Mouse (Mus musculus) midbrain, embryonic 16.5 days (tissue): ENCODE results near the gene Mpg. TPM values are rescaled to one million over a fixed set of nuclear protein-coding genes. Genes with fewer than 3 reads are reported as not detected.

ENCODE experiments used
- ATAC-seq: fragments of 200-750 bp; cut with Nextera tagmentation; 2 replicates; pipeline ENCODE4 v1.8.0; 2017; ENCODE audit warnings: moderate TSS enrichment
- H3K27ac ChIP-seq: fragments of 300-500 bp; sonication (generic); 2 replicates; pipeline ENCODE4 v1.5.1; 2014; ENCODE audit warnings: mild to moderate bottlenecking, low read length, mixed read lengths
- H3K27me3 ChIP-seq: fragments of 300-500 bp; sonication (generic); 2 replicates; pipeline ENCODE4 v1.6.1; 2014; ENCODE audit warnings: low read depth, low read length, mixed read lengths; ENCODE audit not compliant: control insufficient read depth, insufficient read depth
- H3K36me3 ChIP-seq: fragments of 300-500 bp; sonication (generic); 2 replicates; pipeline ENCODE4 v1.6.1; 2014; ENCODE audit warnings: mild to moderate bottlenecking, low read length, moderate library complexity, mixed read lengths; ENCODE audit not compliant: control insufficient read depth, insufficient read depth
- H3K4me1 ChIP-seq: fragments of 300-500 bp; sonication (generic); 2 replicates; pipeline ENCODE4 v1.6.1; 2014; ENCODE audit warnings: mild to moderate bottlenecking, low read length, mixed read lengths; ENCODE audit not compliant: control insufficient read depth, insufficient read depth
- H3K4me2 ChIP-seq: fragments of 300-500 bp; sonication (generic); 2 replicates; pipeline ENCODE4 v1.6.1; 2014; ENCODE audit warnings: mild to moderate bottlenecking, low read length, mixed read lengths
- H3K4me3 ChIP-seq: fragments of 300-500 bp; sonication (generic); 2 replicates; pipeline ENCODE4 v1.5.1; 2014; ENCODE audit warnings: low read depth, mild to moderate bottlenecking, low read length, moderate library complexity, mixed read lengths
- H3K9ac ChIP-seq: fragments of 300-500 bp; sonication (generic); 2 replicates; pipeline ENCODE4 v1.6.1; 2014; ENCODE audit warnings: low read depth, low read length, mixed read lengths
- H3K9me3 ChIP-seq: fragments of 300-500 bp; sonication (generic); replicated peaks from 2 replicates; pipeline ENCODE4 v1.6.1; 2014; ENCODE audit warnings: mild to moderate bottlenecking, low read length, mixed read lengths; ENCODE audit not compliant: control insufficient read depth, poor library complexity, severe bottlenecking
- WGBS: fragments of 180-500 bp; shearing (Covaris S2); extraction: QIAGEN DNeasy Blood & Tissue Kit; methylation state at CpG from one replicate; pipeline ENCODE4 v1.1.7; 2014; 5-methylcytosine and 5-hydroxymethylcytosine counted together
- polyA plus RNA-seq: library from polyadenylated mRNA; unstranded; fragments of >200 nt; fragmentation: Nextera tagmentation; extraction: Ambion mirVana; gene quantifications from 2 replicates; pipeline ENCODE4 v1.2.1, GENCODE M21; 2015

Gene Mpg
- polyA plus RNA-seq, 1 experiment from 2014 or later, result 41.7 TPM

DNA sequence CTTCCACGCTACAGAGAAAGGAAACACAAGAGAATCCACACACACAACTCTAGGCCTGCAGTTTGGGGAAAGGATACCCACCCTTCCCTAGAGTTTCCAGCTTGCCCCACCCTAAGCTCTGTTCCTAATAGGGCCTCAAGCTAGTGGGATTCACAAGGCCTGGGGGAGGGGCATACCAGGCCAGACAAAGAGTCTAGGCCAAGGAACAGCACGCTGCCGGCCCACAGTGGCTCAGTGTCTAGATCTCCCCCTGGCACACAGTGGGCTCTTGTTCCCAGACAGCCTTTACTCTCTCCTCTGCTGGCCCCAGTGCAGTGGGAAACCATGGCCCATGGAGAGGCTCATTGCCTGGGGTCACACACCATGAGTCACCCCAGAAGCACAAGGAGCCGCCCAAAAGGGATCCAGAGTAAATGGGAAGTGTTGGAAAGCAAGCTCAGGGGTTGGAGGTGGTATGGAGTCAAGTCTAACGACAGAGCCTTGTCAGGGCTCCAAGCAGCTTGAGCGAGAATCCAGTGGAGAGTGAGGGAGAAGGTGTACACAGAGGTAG is 7.7 kb upstream of the Mpg start:
- Histone ChIP-seq H3K4me3 (no peak overlapping the region), H3K27ac (no peak overlapping the region), H3K4me1 (peaks cover 14% of the 10 kb centered on the region; the same call in 1 of the 2 replicates), H3K36me3 (no peaks in the 10 kb centered on the region), H3K27me3 (peaks cover 21% of the 10 kb centered on the region), H3K9me3 (no peaks in the 10 kb centered on the region), H3K4me2 (no peak overlapping the region), H3K9ac (0 out of 2 replicates have a peak overlapping the region, but pooled peaks have one; percentile 34)
- no peak for ATAC-seq
- 51% methylated on average over 6 of the region's 6 CpGs for WGBS

DNA sequence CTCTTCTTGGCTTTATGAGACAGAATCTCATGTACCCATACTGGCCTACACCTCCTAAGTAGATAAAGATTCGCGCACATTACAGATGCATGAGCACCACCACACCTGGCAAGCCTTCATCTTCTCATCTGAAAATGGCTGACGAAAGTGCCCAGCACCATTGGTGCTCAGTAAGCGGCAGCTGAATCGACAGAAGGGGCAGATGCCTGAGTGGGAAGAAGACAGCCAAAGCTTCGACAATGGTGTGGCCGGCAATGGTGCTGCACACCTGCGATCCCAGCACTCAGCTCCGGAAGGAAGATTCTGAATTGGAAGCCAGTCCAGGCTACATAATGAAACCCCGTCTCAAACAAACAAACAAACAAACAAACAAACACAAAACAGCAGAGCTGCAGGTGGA is 7.0 kb upstream of the Mpg start:
- Histone ChIP-seq H3K27ac (no peak overlapping the region), H3K4me1 (peaks cover 14% of the 10 kb centered on the region; the same call in 1 of the 2 replicates), H3K4me2 (no peak overlapping the region), H3K9me3 (no peaks in the 10 kb centered on the region), H3K4me3 (no peak overlapping the region), H3K36me3 (no peaks in the 10 kb centered on the region), H3K9ac (no peak overlapping the region), H3K27me3 (peaks cover 27% of the 10 kb centered on the region)
- ATAC-seq, result no peak
- 90% methylated on average over 10 of the region's 10 CpGs for WGBS

DNA sequence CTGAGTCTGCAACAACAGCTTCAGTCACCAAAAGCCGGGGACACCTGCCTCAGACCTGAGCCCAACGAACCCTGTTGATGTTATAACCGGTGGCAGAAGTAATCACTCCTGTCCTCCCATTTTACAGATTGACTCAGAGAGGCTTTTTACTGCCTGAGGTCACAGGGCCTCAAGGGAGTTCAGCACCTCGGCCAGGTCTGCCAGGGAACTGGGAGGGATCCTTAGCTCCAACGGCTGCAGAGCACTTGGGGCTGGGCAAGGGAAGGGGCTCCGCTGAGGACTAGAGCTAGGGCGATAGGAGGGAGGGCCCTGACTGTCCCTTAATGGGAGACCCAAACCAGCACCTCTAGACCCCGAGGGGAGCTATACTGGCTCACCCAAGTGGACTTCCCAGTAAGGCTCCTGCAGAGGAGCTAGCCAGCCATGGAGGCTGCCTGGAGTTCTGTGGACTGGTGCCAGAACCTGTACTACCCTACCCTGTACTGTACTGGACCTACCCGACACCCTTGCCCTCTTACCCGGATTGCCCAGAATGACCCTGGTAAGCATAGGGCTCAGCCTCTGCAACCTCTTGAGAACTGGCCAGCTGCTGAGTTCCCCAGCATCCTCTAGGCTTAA is 5.6 kb upstream of the Mpg start:
- ATAC-seq, result peak; percentile 9; the same call in 1 of the 2 replicates
- Histone ChIP-seq H3K36me3 (no peaks in the 10 kb centered on the region), H3K9me3 (no peaks in the 10 kb centered on the region), H3K4me2 (peak overlapping the region; percentile 94), H3K27me3 (peaks cover 27% of the 10 kb centered on the region), H3K4me3 (peak overlapping the region; percentile 65), H3K9ac (peak overlapping the region; percentile 69; the same call in 1 of the 2 replicates), H3K4me1 (peaks cover 14% of the 10 kb centered on the region; the same call in 1 of the 2 replicates), H3K27ac (no peak overlapping the region; the same call in 1 of the 2 replicates)
- WGBS, result 39% methylated on average over 10 of the region's 10 CpGs

DNA sequence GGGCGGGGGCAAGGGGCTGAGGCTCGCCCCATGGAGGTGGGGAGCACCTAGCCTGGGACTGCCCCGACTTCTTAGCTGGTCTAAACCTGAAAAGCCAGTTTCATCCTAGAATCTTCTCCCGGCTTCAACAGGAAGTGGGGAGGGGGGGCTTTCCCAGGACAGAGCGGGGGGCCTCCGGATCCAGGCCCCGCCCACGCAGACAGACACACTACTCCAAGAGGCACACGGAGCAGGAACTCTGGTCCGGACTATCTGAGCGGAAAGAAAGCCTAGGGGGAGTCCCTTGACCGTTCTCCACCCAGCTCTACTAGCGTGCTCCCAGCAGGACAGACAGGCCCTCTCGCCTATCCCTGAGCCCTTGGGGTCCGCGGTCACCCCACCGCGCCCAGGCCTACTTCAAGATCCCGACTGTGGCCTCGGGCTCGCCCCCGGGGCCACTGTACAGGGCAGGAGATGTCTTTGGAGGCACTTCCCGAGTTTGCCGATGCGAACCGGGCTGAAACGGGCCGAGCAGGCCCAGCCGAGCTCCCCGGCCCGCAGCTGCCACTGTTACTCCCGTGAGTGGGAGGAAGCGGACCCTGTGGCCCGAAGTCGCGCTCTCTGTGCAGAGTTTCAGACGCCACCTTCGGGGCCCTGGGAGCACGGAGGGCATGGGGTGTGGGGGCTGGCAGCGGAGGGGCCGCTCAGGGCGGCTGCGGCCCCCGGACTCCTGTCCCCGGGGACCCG is 4.9 kb upstream of the Mpg start:
- Histone ChIP-seq H3K36me3 (no peaks in the 10 kb centered on the region), H3K9ac (peak overlapping the region; percentile 69), H3K4me2 (peak overlapping the region; percentile 94), H3K27me3 (peaks cover 27% of the 10 kb centered on the region), H3K9me3 (no peaks in the 10 kb centered on the region), H3K27ac (peak overlapping the region; percentile 51), H3K4me1 (peaks cover 14% of the 10 kb centered on the region; the same call in 1 of the 2 replicates), H3K4me3 (peak overlapping the region; percentile 65)
- WGBS, result under 1% methylated on average over 35 of the region's 46 CpGs
- ATAC-seq, result peak; percentile 2; the same call in 1 of the 2 replicates

DNA sequence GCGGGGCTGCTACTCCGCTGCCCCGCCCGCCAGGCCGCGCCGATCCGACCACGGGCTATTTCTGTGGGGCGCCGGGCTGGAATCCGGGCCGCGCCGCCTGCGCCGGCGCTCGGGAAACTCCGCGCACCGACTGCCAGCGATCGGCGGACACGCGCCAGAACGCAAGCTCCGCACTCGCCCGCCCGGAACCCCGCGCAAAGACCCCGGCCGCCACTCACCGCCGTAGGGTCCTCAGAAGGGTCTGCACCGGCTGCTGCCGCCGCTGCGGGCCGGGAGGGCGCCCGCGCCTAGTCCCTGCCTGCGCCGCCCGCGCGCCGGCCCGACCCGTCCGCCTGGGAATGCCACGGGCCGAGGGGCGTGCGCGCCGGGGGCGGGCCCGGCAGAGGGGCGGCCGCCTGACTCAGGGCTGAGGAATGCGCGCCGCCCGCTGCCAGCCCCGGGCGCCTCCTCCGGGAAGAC is 4.3 kb upstream of the Mpg start, which contains the start of gene Rhbdf1:
TSS of gene Rhbdf1 (minus strand) at position 350 of the 459 bp plus-strand sequence.
- peaks cover 16% of the 10 kb centered on the region for H3K4me1 ChIP-seq
- H3K4me2 ChIP-seq, result peak within 1 kb of the TSS; percentile 94
- H3K27me3 ChIP-seq, result peaks cover 27% of the 10 kb centered on the region
- peak within 1 kb of the TSS; percentile 65 for H3K4me3 ChIP-seq
- ATAC-seq, result peak; percentile 4; the same call in 1 of the 2 replicates
- no peaks in the 10 kb centered on the region for H3K9me3 ChIP-seq
- peak within 1 kb of the TSS; percentile 69 for H3K9ac ChIP-seq
- under 1% methylated on average over 46 of the region's 72 CpGs for WGBS
- peak within 1 kb of the TSS; percentile 51 for H3K27ac ChIP-seq
- H3K36me3 ChIP-seq, result no peaks in the 10 kb centered on the region

DNA sequence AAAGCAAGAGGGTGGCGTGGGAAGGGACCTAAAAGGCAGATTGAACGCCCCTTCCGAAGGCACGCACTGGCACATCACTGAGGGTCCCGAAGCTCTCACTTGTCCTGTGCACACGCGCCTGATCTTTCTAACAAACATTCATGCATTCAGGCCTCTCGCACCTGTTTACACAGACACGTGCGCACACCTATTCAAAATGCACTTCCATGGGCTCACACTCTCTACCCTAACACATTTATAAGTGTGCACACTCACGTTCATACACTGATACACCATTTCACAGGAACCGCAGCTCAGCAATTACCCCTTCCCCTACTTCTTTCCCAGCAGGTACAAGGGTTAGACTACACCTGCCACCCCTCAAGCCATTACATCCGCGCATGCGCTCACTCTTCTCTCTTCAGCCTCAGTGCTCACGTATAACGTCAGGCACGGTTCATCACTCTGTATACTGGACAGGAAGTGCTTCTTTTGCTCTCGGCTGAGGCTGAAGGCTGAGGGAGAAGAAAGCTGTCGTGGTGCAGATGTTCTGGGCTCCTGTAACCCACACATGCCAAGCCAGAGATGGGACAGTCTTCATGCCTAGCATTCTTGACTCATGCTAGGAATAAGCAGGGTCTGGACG is 3.6 kb upstream of the Mpg start:
- no peak for ATAC-seq
- no peaks in the 10 kb centered on the region for H3K36me3 ChIP-seq
- no peaks in the 10 kb centered on the region for H3K9me3 ChIP-seq
- H3K27me3 ChIP-seq, result peaks cover 27% of the 10 kb centered on the region
- H3K9ac ChIP-seq, result peak overlapping the region; percentile 69
- no peak overlapping the region for H3K27ac ChIP-seq
- peaks cover 22% of the 10 kb centered on the region for H3K4me1 ChIP-seq
- 8% methylated on average over 21 of the region's 21 CpGs for WGBS
- H3K4me3 ChIP-seq, result peak overlapping the region; percentile 65
- H3K4me2 ChIP-seq, result peak overlapping the region; percentile 94

DNA sequence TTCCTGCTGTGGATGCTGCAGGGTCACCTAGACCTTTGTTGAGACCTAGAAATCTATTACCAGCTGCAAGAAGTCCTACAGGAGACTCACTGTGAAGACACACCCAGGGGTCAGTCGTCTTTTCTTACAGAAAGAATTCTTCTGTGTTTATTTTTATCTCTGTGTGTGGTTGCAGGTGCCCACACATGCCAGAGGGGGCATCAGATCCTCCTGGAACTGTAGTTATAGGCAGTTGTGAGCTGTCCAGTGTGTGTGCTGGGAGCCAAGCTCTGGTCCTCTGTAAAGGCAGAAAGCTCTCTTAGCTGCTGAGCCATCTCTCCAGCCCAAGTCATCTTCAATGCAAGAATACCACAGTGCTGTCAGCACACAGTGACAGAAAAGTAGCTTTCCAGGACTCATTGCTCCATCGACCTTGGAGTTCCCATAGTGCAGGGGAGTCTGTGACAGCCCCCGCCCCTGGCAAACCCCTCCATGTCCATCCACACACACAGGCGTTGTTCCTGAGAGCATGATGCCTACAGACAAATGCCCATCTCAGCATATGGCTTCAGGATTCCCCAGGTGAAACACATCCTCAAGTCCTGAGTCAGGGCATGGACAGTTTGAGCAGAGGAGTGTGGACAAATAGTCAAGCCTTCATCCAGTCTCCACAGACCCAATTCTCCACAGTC is 2.9 kb upstream of the Mpg start:
- Histone ChIP-seq H3K9ac (no peak overlapping the region), H3K27me3 (peaks cover 27% of the 10 kb centered on the region), H3K9me3 (no peaks in the 10 kb centered on the region), H3K4me3 (no peak overlapping the region), H3K4me1 (peaks cover 24% of the 10 kb centered on the region), H3K36me3 (no peaks in the 10 kb centered on the region), H3K4me2 (no peak overlapping the region), H3K27ac (no peak overlapping the region)
- ATAC-seq, result no peak
- WGBS, result 72% methylated on average over 4 of the region's 4 CpGs

DNA sequence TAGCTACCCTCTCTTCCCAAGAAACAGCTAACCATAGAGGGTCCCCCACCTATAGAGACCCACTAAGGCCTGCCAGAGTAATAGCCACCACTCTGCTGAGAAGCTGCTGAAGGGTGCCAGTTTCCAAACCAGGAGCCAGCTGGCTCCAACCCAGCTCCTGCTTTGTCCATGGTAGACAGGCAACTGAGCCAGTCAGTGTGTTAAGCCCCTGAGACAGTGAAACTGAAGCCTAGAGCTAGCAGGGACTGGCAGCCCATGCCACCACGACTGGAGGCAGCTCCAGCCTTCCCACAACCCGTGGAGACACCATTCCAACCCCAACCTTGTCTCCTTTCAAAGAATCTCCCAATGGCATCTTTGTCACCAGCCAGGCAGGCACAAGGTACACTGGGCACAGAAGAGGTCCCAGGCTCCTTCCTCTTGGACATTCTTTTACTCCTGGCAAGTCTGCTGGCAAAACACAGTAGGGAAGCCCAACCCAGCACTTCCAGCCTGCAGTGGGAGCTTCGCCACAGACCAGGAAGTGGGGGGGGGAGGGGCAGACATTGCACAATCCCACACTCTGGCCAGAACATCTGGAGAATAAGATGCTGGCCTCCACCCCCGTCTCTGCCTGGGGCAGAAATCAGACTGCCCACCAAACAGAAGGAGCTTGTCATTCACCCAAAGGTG is 1.7 kb upstream of the Mpg start:
- no peak overlapping the region for H3K4me2 ChIP-seq
- 46% methylated on average over 4 of the region's 4 CpGs for WGBS
- H3K36me3 ChIP-seq, result peaks cover under 1% of the 10 kb centered on the region; the same call in 1 of the 2 replicates
- no peak overlapping the region for H3K4me3 ChIP-seq
- no peak for ATAC-seq
- H3K9me3 ChIP-seq, result no peaks in the 10 kb centered on the region
- H3K27me3 ChIP-seq, result peaks cover 27% of the 10 kb centered on the region
- peaks cover 24% of the 10 kb centered on the region for H3K4me1 ChIP-seq
- no peak overlapping the region for H3K9ac ChIP-seq
- H3K27ac ChIP-seq, result peak overlapping the region; percentile 68
